Mouse (Mus musculus): Measurements from ENCODE around the gene Eed. TPM values are rescaled to one million over a fixed set of nuclear protein-coding genes. Genes with fewer than 3 reads are reported as not detected.

The Eed gene
- total RNA-seq, 4 experiments from 2014 or later = 20.6 to 29.7 (median 25.5) TPM

GRCm38 (mm10) chr7:89908899-89909621 is 71.7 kb downstream of the Eed start:
- DNase-seq (ENCODE audit: low spot score) = no peak

DNA sequence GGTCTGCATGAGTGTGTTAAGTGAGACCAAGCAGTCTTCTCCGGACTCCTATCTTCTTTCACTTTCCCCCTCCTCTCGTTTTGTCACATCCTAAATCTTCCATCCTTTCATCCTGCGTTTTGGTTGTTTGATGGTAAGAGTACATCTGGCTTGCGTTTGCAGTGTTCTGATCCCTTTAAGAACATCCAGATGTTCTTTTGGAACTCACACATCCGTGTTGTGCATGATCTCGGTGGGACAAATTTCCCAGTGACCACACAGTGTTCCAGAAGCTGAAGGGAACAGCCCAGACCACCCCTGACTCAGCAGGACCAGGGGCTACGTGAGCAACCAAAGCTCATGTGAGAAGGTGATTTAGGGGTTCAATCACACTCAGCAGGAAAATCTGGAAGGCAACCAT is 72.4 kb downstream of the Eed start:
- DNase-seq (ENCODE audit: low spot score) = no peak

DNA sequence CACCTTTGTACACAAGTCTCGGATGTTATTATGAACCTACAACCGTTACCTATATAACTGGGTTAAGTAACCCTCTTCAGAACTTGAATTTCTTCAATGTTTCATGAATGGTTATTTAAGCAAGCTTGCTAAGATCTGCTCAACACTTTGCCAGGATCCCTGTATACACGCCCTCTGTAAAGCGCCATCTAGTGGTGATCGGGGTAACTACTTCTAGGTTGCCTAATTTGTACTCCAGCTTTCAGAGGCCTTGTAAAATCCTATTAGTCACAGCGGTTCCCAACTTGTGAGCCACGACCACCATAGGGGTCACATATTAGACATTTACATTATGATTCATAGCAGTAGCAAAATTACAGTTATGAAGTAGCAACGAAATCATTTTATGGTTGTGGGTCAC is 72.8 kb downstream of the Eed start:
- peak; percentile 77 for DNase-seq (ENCODE audit: low spot score)

Other genes with a start within 250 kb of the Eed start
- gene Ccdc81, start 77.4 kb downstream of the Eed start, total RNA-seq (2022) = not detected
- 10 to 100 TPM; 62.4 to 95.6 (median 84.5) TPM for gene Hikeshi, start 39.8 kb downstream of the Eed start, total RNA-seq (2022)
- gene Picalm, start 149.2 kb upstream of the Eed start, total RNA-seq (2022) = 100 to 1,000 TPM in 2 of 4 experiments, 10 to 100 TPM in 2; 88.7 to 106 (median 101) TPM